In genomic region chr15:85734571-85735033, GRCm38 (mm10) we compare ENCODE assay signal across 8 mouse cellular contexts. TPM values are rescaled to one million over a fixed set of nuclear protein-coding genes. Genes with fewer than 3 reads are reported as not detected.
DNase-seq lines count a peak whose midpoint lies in the region; ATAC-seq lines count a peak whose summit lies in the region.

Gene Ppara (plus strand): TSS chr15:85734983.

- H3K36me3 ChIP-seq in megakaryocyte, embryonic 14.5 days (replicated peaks; ENCODE audit: low read length) = no peaks in the 10 kb centered on the region
- H3K36me3 ChIP-seq in forebrain, embryonic 10.5 days (replicated peaks) = no peaks in the 10 kb centered on the region
- no peaks in the 10 kb centered on the region for H3K36me3 ChIP-seq in hindbrain, embryonic 11.5 days (ENCODE audit: control insufficient read depth, insufficient read depth, low read length)
- H3K36me3 ChIP-seq in liver, embryonic 12.5 days = no peaks in the 10 kb centered on the region

- WGBS in forebrain, embryonic 10.5 days = 2% methylated on average over 28 of the region's 28 CpGs
- WGBS in hindbrain, embryonic 11.5 days = 2% methylated on average over 27 of the region's 28 CpGs
- 7% methylated on average over 26 of the region's 28 CpGs for WGBS in liver, embryonic 12.5 days (ENCODE audit: insufficient replicate concordance)

- H3K4me2 ChIP-seq in hindbrain, embryonic 11.5 days (replicated peaks; ENCODE audit: low read depth, low read length) = peak within 1 kb of the TSS; percentile 82
- peak within 1 kb of the TSS; percentile 84 for H3K4me2 ChIP-seq in liver, embryonic 12.5 days

- H3K27me3 ChIP-seq in megakaryocyte, embryonic 14.5 days (replicated peaks) = peaks cover 86% of the 10 kb centered on the region
- peaks cover 91% of the 10 kb centered on the region for H3K27me3 ChIP-seq in forebrain, embryonic 10.5 days (ENCODE audit: poor library complexity, severe bottlenecking)
- peaks cover 52% of the 10 kb centered on the region for H3K27me3 ChIP-seq in hindbrain, embryonic 11.5 days (ENCODE audit: control insufficient read depth, insufficient read depth, low read length)
- peaks cover 62% of the 10 kb centered on the region for H3K27me3 ChIP-seq in liver, embryonic 12.5 days (replicated peaks)

- peak within 1 kb of the TSS; percentile 73 for H3K27ac ChIP-seq in forebrain, embryonic 10.5 days
- H3K27ac ChIP-seq in hindbrain, embryonic 11.5 days (ENCODE audit: low read depth, low read length) = no peak within 1 kb of the TSS
- peak within 1 kb of the TSS; percentile 16; the same call in 1 of the 2 replicates for H3K27ac ChIP-seq in liver, embryonic 12.5 days

- peaks cover 16% of the 10 kb centered on the region for H3K4me1 ChIP-seq in megakaryocyte, embryonic 14.5 days
- H3K4me1 ChIP-seq in forebrain, embryonic 10.5 days = peaks cover 19% of the 10 kb centered on the region
- H3K4me1 ChIP-seq in hindbrain, embryonic 11.5 days (replicated peaks; ENCODE audit: control insufficient read depth, insufficient read depth, low read length) = peaks cover 2% of the 10 kb centered on the region; the same call in 1 of the 2 replicates
- H3K4me1 ChIP-seq in liver, embryonic 12.5 days = peaks cover 14% of the 10 kb centered on the region

- peak within 1 kb of the TSS; percentile 90 for H3K4me3 ChIP-seq in megakaryocyte, embryonic 14.5 days (replicated peaks)
- peak within 1 kb of the TSS; percentile 77 for H3K4me3 ChIP-seq in forebrain, embryonic 10.5 days
- H3K4me3 ChIP-seq in hindbrain, embryonic 11.5 days (ENCODE audit: low read depth, low read length) = peak within 1 kb of the TSS; percentile 54
- H3K4me3 ChIP-seq in liver, embryonic 12.5 days = peak within 1 kb of the TSS; percentile 61

- no peak for DNase-seq in forebrain, embryonic 10.5 days (ENCODE audit: extremely low spot score, low spot score)
- no peak for DNase-seq in hindbrain, embryonic 11.5 days (ENCODE audit: low spot score)
- DNase-seq in testis, postnatal 10 days (ENCODE audit: low spot score) = peak; percentile 64
- DNase-seq in left cerebral cortex, adult 8-10 months (ENCODE audit: low spot score in 2 of 2) = no peak
- no peak for DNase-seq in cerebellum, postnatal 10 days

- peaks cover 2% of the 10 kb centered on the region; the same call in 1 of the 2 replicates for H3K9me3 ChIP-seq in megakaryocyte, embryonic 14.5 days
- no peaks in the 10 kb centered on the region for H3K9me3 ChIP-seq in forebrain, embryonic 10.5 days
- H3K9me3 ChIP-seq in hindbrain, embryonic 11.5 days (ENCODE audit: control insufficient read depth, low read length) = no peaks in the 10 kb centered on the region
- H3K9me3 ChIP-seq in liver, embryonic 12.5 days (replicated peaks) = no peaks in the 10 kb centered on the region

- ATAC-seq in megakaryocyte, adult 5-6 weeks (ENCODE audit: poor library complexity, severe bottlenecking) = no peak
- no peak for ATAC-seq in hindbrain, embryonic 11.5 days (ENCODE audit: low FRiP score)
- peak; percentile 17; the same call in 1 of the 2 replicates for ATAC-seq in liver, embryonic 12.5 days

- H3K9ac ChIP-seq in hindbrain, embryonic 11.5 days (ENCODE audit: low read depth, low read length) = peak within 1 kb of the TSS; percentile 33; the same call in 1 of the 2 replicates
- peak within 1 kb of the TSS; percentile 52 for H3K9ac ChIP-seq in liver, embryonic 12.5 days

RNA-seq across cellular contexts. Expression of gene Ppara, which starts in this region (rescaled TPM):
- not detected in 2 replicates for polyA plus RNA-seq in megakaryocyte, embryonic 14.5 days (2012; ENCODE audit: insufficient read depth, low replicate concordance)
- total RNA-seq in megakaryocyte, adult 5-6 weeks (2015) = not detected in 2 replicates
- total RNA-seq in megakaryocyte, adult 5-6 weeks (2017) = not detected in 2 replicates
- 0.11 and 0.20 TPM in 2 replicates for polyA plus RNA-seq in forebrain, embryonic 10.5 days (2016; fragmentation: Nextera tagmentation; extraction: Ambion mirVana)
- polyA plus RNA-seq in hindbrain, embryonic 11.5 days (2014; fragmentation: Nextera tagmentation; extraction: Ambion mirVana) = 0.49 and 1.5 TPM in 2 replicates
- polyA plus RNA-seq in liver, embryonic 12.5 days (2016; fragmentation: Nextera tagmentation; extraction: Ambion mirVana) = 5.7 TPM in 2 replicates
- total RNA-seq in left cerebral cortex, adult 8-10 months (2022) = 1 to 10 TPM; 2.8 to 3.6 (median 3.3) TPM
